Mouse (Mus musculus): ENCODE measurements around the gene Actn1. TPM values are rescaled to one million over a fixed set of nuclear protein-coding genes. Genes with fewer than 3 reads are reported as not detected.

Gene Actn1
- polyA plus RNA-seq, 1 experiment, result 95.5 TPM

- no peak overlapping the region for H3K4me3 ChIP-seq (replicated peaks; ENCODE audit: extremely low read depth, low read depth, low read length)
- no peak for TF ChIP-seq POLR2A (IDR thresholded peaks at IDR 0.05; ENCODE audit: borderline replicate concordance, extremely low read depth, low read depth, low read length)
- H3K4me1 ChIP-seq (ENCODE audit: control insufficient read depth, insufficient read depth, low read length), result no peaks in the 10 kb centered on the region
- no peak for DNase-seq
- WGBS, result 28% methylated on average over 8 of the region's 8 CpGs
Measured at GRCm38 (mm10) chr12:80150624-80151023, 109.5 kb downstream of the Actn1 start.

GRCm38 (mm10) chr12:80147563-80148214 lies 112.5 kb downstream of the Actn1 start:
- no peak for DNase-seq
- no peak for TF ChIP-seq POLR2A (IDR thresholded peaks at IDR 0.05; ENCODE audit: borderline replicate concordance, extremely low read depth, low read depth, low read length)
- no peak for TF ChIP-seq CTCF (IDR thresholded peaks at IDR 0.05; ENCODE audit: insufficient read depth, low read length)
- Histone ChIP-seq H3K4me3 (replicated peaks; ENCODE audit: extremely low read depth, low read depth, low read length) (no peak overlapping the region), H3K4me1 (ENCODE audit: control insufficient read depth, insufficient read depth, low read length) (no peaks in the 10 kb centered on the region)
- WGBS, result 81% methylated on average over 11 of the region's 11 CpGs

GRCm38 (mm10) chr12:80146227-80147223 lies 113.6 kb downstream of the Actn1 start:
- Histone ChIP-seq H3K4me1 (ENCODE audit: control insufficient read depth, insufficient read depth, low read length) (no peaks in the 10 kb centered on the region), H3K4me3 (replicated peaks; ENCODE audit: extremely low read depth, low read depth, low read length) (no peak overlapping the region)
- DNase-seq, result peak; percentile 60
- WGBS, result 29% methylated on average over 21 of the region's 21 CpGs
- no peak for TF ChIP-seq POLR2A (IDR thresholded peaks at IDR 0.05; ENCODE audit: borderline replicate concordance, extremely low read depth, low read depth, low read length)
- peak; percentile 77 for TF ChIP-seq CTCF (IDR thresholded peaks at IDR 0.05; ENCODE audit: insufficient read depth, low read length)

GRCm38 (mm10) chr12:80145365-80145764 lies 114.8 kb downstream of the Actn1 start:
- Histone ChIP-seq H3K4me1 (ENCODE audit: control insufficient read depth, insufficient read depth, low read length) (no peaks in the 10 kb centered on the region), H3K4me3 (replicated peaks; ENCODE audit: extremely low read depth, low read depth, low read length) (no peak overlapping the region)
- TF ChIP-seq POLR2A (IDR thresholded peaks at IDR 0.05; ENCODE audit: borderline replicate concordance, extremely low read depth, low read depth, low read length) (no peak), CTCF (IDR thresholded peaks at IDR 0.05; ENCODE audit: insufficient read depth, low read length) (no peak)
- DNase-seq, result no peak
- WGBS, result 72% methylated on average over 8 of the region's 8 CpGs

- 78% methylated on average over 3 of the region's 3 CpGs for WGBS
- Histone ChIP-seq H3K4me3 (replicated peaks; ENCODE audit: extremely low read depth, low read depth, low read length) (no peak overlapping the region), H3K4me1 (ENCODE audit: control insufficient read depth, insufficient read depth, low read length) (no peaks in the 10 kb centered on the region)
- DNase-seq, result no peak
- TF ChIP-seq POLR2A (IDR thresholded peaks at IDR 0.05; ENCODE audit: borderline replicate concordance, extremely low read depth, low read depth, low read length) (no peak), CTCF (IDR thresholded peaks at IDR 0.05; ENCODE audit: insufficient read depth, low read length) (no peak)
Measured at GRCm38 (mm10) chr12:80144846-80145245, 115.3 kb downstream of the Actn1 start.

- WGBS, result 20% methylated on average over 7 of the region's 7 CpGs
- DNase-seq, result no peak
- Histone ChIP-seq H3K4me3 (replicated peaks; ENCODE audit: extremely low read depth, low read depth, low read length) (no peak overlapping the region), H3K4me1 (ENCODE audit: control insufficient read depth, insufficient read depth, low read length) (no peaks in the 10 kb centered on the region)
- TF ChIP-seq POLR2A (IDR thresholded peaks at IDR 0.05; ENCODE audit: borderline replicate concordance, extremely low read depth, low read depth, low read length) (no peak), CTCF (IDR thresholded peaks at IDR 0.05; ENCODE audit: insufficient read depth, low read length) (peak; percentile 92)
Measured at GRCm38 (mm10) chr12:80141470-80141869, 118.7 kb downstream of the Actn1 start.

- no peak for TF ChIP-seq CTCF (IDR thresholded peaks at IDR 0.05; ENCODE audit: insufficient read depth, low read length)
- TF ChIP-seq POLR2A (IDR thresholded peaks at IDR 0.05; ENCODE audit: borderline replicate concordance, extremely low read depth, low read depth, low read length), result no peak
- DNase-seq, result no peak
- WGBS, result 56% methylated on average over 8 of the region's 8 CpGs
- Histone ChIP-seq H3K4me1 (ENCODE audit: control insufficient read depth, insufficient read depth, low read length) (0 out of 2 replicates have a peak, but pooled peaks cover 1% of the 10 kb centered on the region), H3K4me3 (replicated peaks; ENCODE audit: extremely low read depth, low read depth, low read length) (no peak overlapping the region)
Measured at GRCm38 (mm10) chr12:80141011-80141410, 119.2 kb downstream of the Actn1 start.

GRCm38 (mm10) chr12:80137744-80138143 lies 122.4 kb downstream of the Actn1 start:
- 89% methylated on average over 1 of the region's 1 CpGs for WGBS
- TF ChIP-seq POLR2A (IDR thresholded peaks at IDR 0.05; ENCODE audit: borderline replicate concordance, extremely low read depth, low read depth, low read length) (no peak), CTCF (IDR thresholded peaks at IDR 0.05; ENCODE audit: insufficient read depth, low read length) (no peak)

GRCm38 (mm10) chr12:80137246-80137645 lies 122.9 kb downstream of the Actn1 start:
- 84% methylated on average over 6 of the region's 6 CpGs for WGBS
- no peak overlapping the region for H3K4me3 ChIP-seq (replicated peaks; ENCODE audit: extremely low read depth, low read depth, low read length)
- no peak for DNase-seq
- H3K4me1 ChIP-seq (ENCODE audit: control insufficient read depth, insufficient read depth, low read length), result peaks cover 3% of the 10 kb centered on the region; the same call in 1 of the 2 replicates
- no peak for TF ChIP-seq CTCF (IDR thresholded peaks at IDR 0.05; ENCODE audit: insufficient read depth, low read length)

More at GRCm38 (mm10) chr12:80137744-80138143, 122.4 kb downstream of the Actn1 start:
- Histone ChIP-seq H3K4me1 (ENCODE audit: control insufficient read depth, insufficient read depth, low read length) (0 out of 2 replicates have a peak, but pooled peaks cover 3% of the 10 kb centered on the region), H3K4me3 (replicated peaks; ENCODE audit: extremely low read depth, low read depth, low read length) (no peak overlapping the region)
- DNase-seq, result no peak

All from lung, adult 2 months (tissue).